Mouse (Mus musculus): ENCODE data around the gene Slc34a2. TPM values are rescaled to one million over a fixed set of nuclear protein-coding genes. Genes with fewer than 3 reads are reported as not detected.

The Slc34a2 gene
- total RNA-seq, 4 experiments from 2014 or later, result 0.09 TPM; not detected in 3

GRCm38 (mm10) chr5:53025276-53025973 is 12.5 kb upstream of the Slc34a2 start:
- peak; percentile 26 for DNase-seq (ENCODE audit: low spot score)

GRCm38 (mm10) chr5:53031346-53031745 is 6.5 kb upstream of the Slc34a2 start:
- no peak for DNase-seq (ENCODE audit: low spot score)

GRCm38 (mm10) chr5:53042034-53042748 is 4.3 kb downstream of the Slc34a2 start:
- no peak for DNase-seq (ENCODE audit: low spot score)

GRCm38 (mm10) chr5:53042771-53043371 is 5.0 kb downstream of the Slc34a2 start:
- DNase-seq (ENCODE audit: low spot score), result no peak

GRCm38 (mm10) chr5:53043716-53044115 is 5.8 kb downstream of the Slc34a2 start:
- no peak for DNase-seq (ENCODE audit: low spot score)

GRCm38 (mm10) chr5:53047951-53048350 is 10.1 kb downstream of the Slc34a2 start:
- no peak for DNase-seq (ENCODE audit: low spot score)

GRCm38 (mm10) chr5:53048599-53048998 is 10.7 kb downstream of the Slc34a2 start:
- no peak for DNase-seq (ENCODE audit: low spot score)

- DNase-seq (ENCODE audit: low spot score), result no peak
Observed at GRCm38 (mm10) chr5:53049046-53049445, 11.2 kb downstream of the Slc34a2 start.

- DNase-seq (ENCODE audit: low spot score), result no peak
Observed at GRCm38 (mm10) chr5:53050963-53051362, 13.1 kb downstream of the Slc34a2 start.

GRCm38 (mm10) chr5:53053246-53053645 is 15.4 kb downstream of the Slc34a2 start:
- no peak for DNase-seq (ENCODE audit: low spot score)

- no peak for DNase-seq (ENCODE audit: low spot score)
Observed at GRCm38 (mm10) chr5:53061532-53062130, 23.8 kb downstream of the Slc34a2 start.

GRCm38 (mm10) chr5:53074553-53074952 is 36.7 kb downstream of the Slc34a2 start:
- no peak for DNase-seq (ENCODE audit: low spot score)

- DNase-seq (ENCODE audit: low spot score), result no peak
Observed at GRCm38 (mm10) chr5:53078453-53078852, 40.6 kb downstream of the Slc34a2 start.

- no peak for DNase-seq (ENCODE audit: low spot score)
Observed at GRCm38 (mm10) chr5:53087452-53087851, 49.6 kb downstream of the Slc34a2 start.

GRCm38 (mm10) chr5:53091331-53091730 is 53.5 kb downstream of the Slc34a2 start:
- DNase-seq (ENCODE audit: low spot score), result no peak

GRCm38 (mm10) chr5:53101848-53102473 is 64.1 kb downstream of the Slc34a2 start:
- DNase-seq (ENCODE audit: low spot score), result no peak

GRCm38 (mm10) chr5:53104177-53104855 is 66.4 kb downstream of the Slc34a2 start:
- no peak for DNase-seq (ENCODE audit: low spot score)

- DNase-seq (ENCODE audit: low spot score), result no peak
Observed at GRCm38 (mm10) chr5:53105716-53106115, 67.8 kb downstream of the Slc34a2 start.

GRCm38 (mm10) chr5:53106125-53106524 is 68.2 kb downstream of the Slc34a2 start:
- DNase-seq (ENCODE audit: low spot score), result no peak

- DNase-seq (ENCODE audit: low spot score), result no peak
Observed at GRCm38 (mm10) chr5:53106731-53107130, 68.8 kb downstream of the Slc34a2 start.

- DNase-seq (ENCODE audit: low spot score), result no peak
Observed at GRCm38 (mm10) chr5:53108026-53108425, 70.1 kb downstream of the Slc34a2 start.
